Mouse (Mus musculus) CD8-positive naive resting alpha-beta T cell, adult 2 months (primary cell): ENCODE data around the gene Tob1.

Source experiments
- DNase-seq, 2 experiments: peaks; one replicate each; pipeline ENCODE4 v3.0.0; 2022; ENCODE audit warnings: low read depth in 2 of 2, low spot score in 2 of 2

Tob1 gene

GRCm38 (mm10) chr11:94198405-94199146 lies 12.7 kb upstream of the Tob1 start:
- DNase-seq, result no peak

GRCm38 (mm10) chr11:94199771-94200170 lies 11.5 kb upstream of the Tob1 start:
- no peak for DNase-seq

GRCm38 (mm10) chr11:94200422-94200821 lies 10.8 kb upstream of the Tob1 start:
- DNase-seq, result no peak

- no peak for DNase-seq
These were observed 9.1 kb upstream of the Tob1 start for GRCm38 (mm10) chr11:94202106-94202505.

GRCm38 (mm10) chr11:94203066-94203465 lies 8.2 kb upstream of the Tob1 start:
- DNase-seq, result no peak

GRCm38 (mm10) chr11:94206398-94207114 lies 4.7 kb upstream of the Tob1 start:
- DNase-seq, result no peak

GRCm38 (mm10) chr11:94208811-94209675 lies 2.2 kb upstream of the Tob1 start:
- no peak for DNase-seq

- DNase-seq, result no peak
These were observed 1.5 kb upstream of the Tob1 start for GRCm38 (mm10) chr11:94209695-94210131.

- DNase-seq, result peak; percentile 68 to 74
These were observed 815 bp upstream of the Tob1 start for GRCm38 (mm10) chr11:94210191-94211086.

GRCm38 (mm10) chr11:94211651-94212488 lies 616 bp downstream of the Tob1 start:
- peak in 1 of 2 experiments; percentile 26 for DNase-seq

- no peak for DNase-seq
These were observed 1.2 kb downstream of the Tob1 start for GRCm38 (mm10) chr11:94212489-94212836.

- DNase-seq, result no peak
These were observed 1.7 kb downstream of the Tob1 start for GRCm38 (mm10) chr11:94212997-94213396.

- no peak for DNase-seq
These were observed 2.7 kb downstream of the Tob1 start for GRCm38 (mm10) chr11:94213735-94214594.

GRCm38 (mm10) chr11:94215581-94215980 lies 4.3 kb downstream of the Tob1 start:
- no peak for DNase-seq

- no peak for DNase-seq
These were observed 5.0 kb downstream of the Tob1 start for GRCm38 (mm10) chr11:94216247-94216646.

GRCm38 (mm10) chr11:94221257-94221656 lies 10.0 kb downstream of the Tob1 start:
- DNase-seq, result no peak

- peak in 1 of 2 experiments; percentile 23 for DNase-seq
These were observed 12.3 kb downstream of the Tob1 start for GRCm38 (mm10) chr11:94223531-94223930.

GRCm38 (mm10) chr11:94225985-94226384 lies 14.7 kb downstream of the Tob1 start:
- peak; percentile 35 to 52 for DNase-seq

- DNase-seq, result no peak
These were observed 17.2 kb downstream of the Tob1 start for GRCm38 (mm10) chr11:94228416-94228815.
